Mouse (Mus musculus) megakaryocyte, embryonic 14.5 days (primary cell): ENCODE measurements around the gene Bloc1s1.

Experiments
- FLI1 ChIP-seq: IDR thresholded peaks from 2 replicates; pipeline ENCODE4 v1.6.1; 2012; ENCODE audit warnings: low read length, inconsistent platforms, mixed read lengths
- GATA1 ChIP-seq: IDR thresholded peaks from 3 replicates; pipeline ENCODE4 v1.6.1; 2012; ENCODE audit warnings: mixed read lengths, low read length, inconsistent platforms, borderline replicate concordance

GRCm38 (mm10) chr10:128909567-128910028 lies 14.2 kb downstream of the Bloc1s1 start:
- no peak for TF ChIP-seq GATA1
- no peak for TF ChIP-seq FLI1
